Mouse (Mus musculus) stomach, postnatal 0 days (tissue): ENCODE data around the gene Lrrc31.

Experiments
- CTCF ChIP-seq: IDR thresholded peaks from 2 replicates; pipeline ENCODE4 v1.5.1; 2016; ENCODE audit warnings: antibody characterized with exemption, low read depth, mild to moderate bottlenecking, moderate library complexity
- EP300 ChIP-seq: optimal IDR thresholded peaks from 2 replicates; pipeline ENCODE3; 2016; ENCODE audit warnings: antibody characterized with exemption

- no peak for TF ChIP-seq CTCF
- no peak for TF ChIP-seq EP300
These were observed 29.4 kb upstream of the Lrrc31 start for GRCm38 (mm10) chr3:30729046-30729445.
